Mouse (Mus musculus): ENCODE measurements around the gene Tmcc1. TPM values are rescaled to one million over a fixed set of nuclear protein-coding genes. Genes with fewer than 3 reads are reported as not detected.

The Tmcc1 gene
- polyA plus RNA-seq, 1 experiment from 2014 or later: 4.0 TPM

- Histone ChIP-seq H3K4me1 (ENCODE audit: insufficient read depth) (peaks cover 22% of the 10 kb centered on the region), H3K9me3 (ENCODE audit: low read length) (no peaks in the 10 kb centered on the region), H3K27ac (ENCODE audit: low read depth) (peak overlapping the region; percentile 77), H3K36me3 (replicated peaks; ENCODE audit: insufficient read depth, low read length) (no peaks in the 10 kb centered on the region), H3K4me2 (ENCODE audit: low read depth, low read length) (0 out of 2 replicates have a peak overlapping the region, but pooled peaks have one; percentile 30), H3K4me3 (ENCODE audit: low read depth, low read length) (no peak overlapping the region), H3K27me3 (ENCODE audit: insufficient read depth, low read length) (no peaks in the 10 kb centered on the region), H3K9ac (replicated peaks) (no peak overlapping the region)
- 76% methylated on average over 6 of the region's 6 CpGs for WGBS (ENCODE audit: insufficient replicate concordance)
- ATAC-seq (no peak), DNase-seq (no peak)
- no peak for TF ChIP-seq CTCF (IDR thresholded peaks at IDR 0.05; ENCODE audit: low read depth)
- TF ChIP-seq EP300 (IDR thresholded peaks at IDR 0.05; ENCODE audit: low read depth): no peak
These were observed 188.6 kb downstream of the Tmcc1 start for GRCm38 (mm10) chr6:116004716-116005115.

GRCm38 (mm10) chr6:116004069-116004468, 189.2 kb downstream of the Tmcc1 start:
- no peak for DNase-seq
- no peaks in the 10 kb centered on the region for H3K27me3 ChIP-seq (ENCODE audit: insufficient read depth, low read length)
- peaks cover 22% of the 10 kb centered on the region for H3K4me1 ChIP-seq (ENCODE audit: insufficient read depth)
- H3K9ac ChIP-seq (replicated peaks): peak overlapping the region; percentile 34; the same call in 1 of the 2 replicates
- no peak overlapping the region for H3K4me3 ChIP-seq (ENCODE audit: low read depth, low read length)
- TF ChIP-seq EP300 (IDR thresholded peaks at IDR 0.05; ENCODE audit: low read depth) (no peak), CTCF (IDR thresholded peaks at IDR 0.05; ENCODE audit: low read depth) (no peak)
- WGBS (ENCODE audit: insufficient replicate concordance): 19% methylated on average over 7 of the region's 7 CpGs
- H3K36me3 ChIP-seq (replicated peaks; ENCODE audit: insufficient read depth, low read length): no peaks in the 10 kb centered on the region
- peak; percentile 47; the same call in 1 of the 2 replicates for ATAC-seq
- no peaks in the 10 kb centered on the region for H3K9me3 ChIP-seq (ENCODE audit: low read length)
- H3K4me2 ChIP-seq (ENCODE audit: low read depth, low read length): peak overlapping the region; percentile 29
- H3K27ac ChIP-seq (ENCODE audit: low read depth): peak overlapping the region; percentile 77

- Histone ChIP-seq H3K4me1 (ENCODE audit: insufficient read depth) (peaks cover 22% of the 10 kb centered on the region), H3K36me3 (replicated peaks; ENCODE audit: insufficient read depth, low read length) (no peaks in the 10 kb centered on the region), H3K27me3 (ENCODE audit: insufficient read depth, low read length) (no peaks in the 10 kb centered on the region), H3K4me2 (ENCODE audit: low read depth, low read length) (peak overlapping the region; percentile 29), H3K4me3 (ENCODE audit: low read depth, low read length) (no peak overlapping the region), H3K9me3 (ENCODE audit: low read length) (no peaks in the 10 kb centered on the region), H3K27ac (ENCODE audit: low read depth) (peak overlapping the region; percentile 77), H3K9ac (replicated peaks) (peak overlapping the region; percentile 34; the same call in 1 of the 2 replicates)
- peak; percentile 26 for ATAC-seq
- peak; percentile 49 for DNase-seq
- TF ChIP-seq EP300 (IDR thresholded peaks at IDR 0.05; ENCODE audit: low read depth): no peak
- WGBS (ENCODE audit: insufficient replicate concordance): 24% methylated on average over 5 of the region's 5 CpGs
These were observed 189.8 kb downstream of the Tmcc1 start for GRCm38 (mm10) chr6:116003516-116003915.

- H3K27ac ChIP-seq (ENCODE audit: low read depth): no peak overlapping the region
- H3K4me3 ChIP-seq (ENCODE audit: low read depth, low read length): no peak overlapping the region
- H3K9me3 ChIP-seq (ENCODE audit: low read length): no peaks in the 10 kb centered on the region
- ATAC-seq (no peak), DNase-seq (no peak)
- H3K4me2 ChIP-seq (ENCODE audit: low read depth, low read length): no peak overlapping the region
- H3K4me1 ChIP-seq (ENCODE audit: insufficient read depth): peaks cover 22% of the 10 kb centered on the region
- H3K36me3 ChIP-seq (replicated peaks; ENCODE audit: insufficient read depth, low read length): no peaks in the 10 kb centered on the region
- 57% methylated on average over 11 of the region's 12 CpGs for WGBS (ENCODE audit: insufficient replicate concordance)
- TF ChIP-seq CTCF (IDR thresholded peaks at IDR 0.05; ENCODE audit: low read depth): no peak
- H3K9ac ChIP-seq (replicated peaks): no peak overlapping the region
- H3K27me3 ChIP-seq (ENCODE audit: insufficient read depth, low read length): no peaks in the 10 kb centered on the region
These were observed 190.8 kb downstream of the Tmcc1 start for GRCm38 (mm10) chr6:116002311-116003104.

DNA sequence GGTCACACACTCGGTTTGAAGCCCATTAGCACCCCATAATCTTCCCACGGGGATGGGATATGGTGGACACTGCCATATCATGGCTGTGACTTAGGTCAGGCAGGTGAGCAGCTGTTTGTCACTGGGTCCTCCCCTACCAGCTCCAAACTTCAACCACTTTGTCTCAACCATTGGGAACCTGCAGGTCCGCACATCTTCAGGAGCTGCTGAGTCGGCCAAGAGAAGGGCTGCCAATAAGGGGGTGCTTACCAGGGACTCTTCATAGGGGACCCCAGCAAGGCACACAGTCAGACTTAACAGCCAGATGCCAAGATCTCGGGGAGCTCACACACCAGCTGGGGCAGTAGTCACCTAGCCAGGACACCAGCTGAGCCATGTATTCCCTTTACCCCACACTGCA, 192.4 kb downstream of the Tmcc1 start:
- Histone ChIP-seq H3K4me3 (ENCODE audit: low read depth, low read length) (no peak overlapping the region), H3K4me1 (ENCODE audit: insufficient read depth) (peaks cover 22% of the 10 kb centered on the region), H3K4me2 (ENCODE audit: low read depth, low read length) (no peak overlapping the region), H3K27ac (ENCODE audit: low read depth) (no peak overlapping the region), H3K27me3 (ENCODE audit: insufficient read depth, low read length) (no peaks in the 10 kb centered on the region), H3K36me3 (replicated peaks; ENCODE audit: insufficient read depth, low read length) (no peaks in the 10 kb centered on the region), H3K9ac (replicated peaks) (no peak overlapping the region), H3K9me3 (ENCODE audit: low read length) (no peaks in the 10 kb centered on the region)
- 64% methylated on average over 5 of the region's 5 CpGs for WGBS (ENCODE audit: insufficient replicate concordance)
- DNase-seq (no peak), ATAC-seq (no peak)
- TF ChIP-seq EP300 (IDR thresholded peaks at IDR 0.05; ENCODE audit: low read depth): no peak
- no peak for TF ChIP-seq CTCF (IDR thresholded peaks at IDR 0.05; ENCODE audit: low read depth)

GRCm38 (mm10) chr6:115999227-115999626, 194.1 kb downstream of the Tmcc1 start:
- Histone ChIP-seq H3K9ac (replicated peaks) (no peak overlapping the region), H3K27ac (ENCODE audit: low read depth) (no peak overlapping the region), H3K27me3 (ENCODE audit: insufficient read depth, low read length) (peaks cover 3% of the 10 kb centered on the region), H3K4me1 (ENCODE audit: insufficient read depth) (peaks cover 20% of the 10 kb centered on the region), H3K4me2 (ENCODE audit: low read depth, low read length) (no peak overlapping the region), H3K36me3 (replicated peaks; ENCODE audit: insufficient read depth, low read length) (no peaks in the 10 kb centered on the region), H3K4me3 (ENCODE audit: low read depth, low read length) (no peak overlapping the region), H3K9me3 (ENCODE audit: low read length) (no peaks in the 10 kb centered on the region)
- DNase-seq (no peak), ATAC-seq (no peak)
- WGBS (ENCODE audit: insufficient replicate concordance): 75% methylated on average over 2 of the region's 2 CpGs
- no peak for TF ChIP-seq EP300 (IDR thresholded peaks at IDR 0.05; ENCODE audit: low read depth)
- TF ChIP-seq CTCF (IDR thresholded peaks at IDR 0.05; ENCODE audit: low read depth): no peak

Measured in liver, postnatal 0 days (tissue).